25 mouse cellular contexts compared by ENCODE assay signal in genomic region chr12:44325091-44325490, GRCm38 (mm10). TPM values are rescaled to one million over a fixed set of nuclear protein-coding genes. Genes with fewer than 3 reads are reported as not detected.
DNase-seq lines count a peak whose midpoint lies in the region; ATAC-seq and TF ChIP-seq lines count a peak whose summit lies in the region.
"Had no signal": no experiment of that assay in that cellular context is flagged by ENCODE, and none has a peak within 500 bp of the region (broad histone marks: within the 10 kb centered on the region; RNA-seq: fewer than 3 reads in every experiment).

No protein-coding gene starts in this region.

- no peaks in the 10 kb centered on the region for H3K9me3 ChIP-seq in intestine, postnatal 0 days (ENCODE audit: control insufficient read depth)
- H3K9me3 ChIP-seq: forebrain, embryonic 10.5 days; forebrain, embryonic 13.5 days; hindbrain, embryonic 13.5 days had no signal

- H3K9ac ChIP-seq in intestine, postnatal 0 days (ENCODE audit: low read depth, low read length), result no peak overlapping the region
- H3K9ac ChIP-seq: forebrain, embryonic 13.5 days; hindbrain, embryonic 13.5 days had no signal

- H3K27ac ChIP-seq in intestine, postnatal 0 days (ENCODE audit: low read depth, low read length), result no peak overlapping the region
- H3K27ac ChIP-seq: forebrain, embryonic 10.5 days; forebrain, embryonic 13.5 days; gastrocnemius, adult 2 months; hindbrain, embryonic 13.5 days had no signal

- peaks cover 16% of the 10 kb centered on the region for H3K27me3 ChIP-seq in intestine, postnatal 0 days (replicated peaks; ENCODE audit: control insufficient read depth, insufficient read depth, low read length)
- H3K27me3 ChIP-seq: forebrain, embryonic 13.5 days; hindbrain, embryonic 13.5 days had no signal

- H3K36me3 ChIP-seq in intestine, postnatal 0 days (ENCODE audit: control insufficient read depth, insufficient read depth), result no peaks in the 10 kb centered on the region
- H3K36me3 ChIP-seq: forebrain, embryonic 10.5 days had no signal

- intact Hi-C loops in left cerebral cortex, postnatal 25 days (cut with DNase I), result loop anchor here (5.0 kb wide), 1 partner anchor 127 kb away; no protein-coding TSS in a partner anchor

- peak; percentile 35 for ATAC-seq in frontal cortex, adult (ENCODE audit: low TSS enrichment)
- no peak for ATAC-seq in intestine, postnatal 0 days
- ATAC-seq: CD4-positive, CD25-positive, alpha-beta regulatory T cell, adult 4 months; forebrain, embryonic 13.5 days; forebrain, embryonic 16.5 days; hindbrain, embryonic 16.5 days had no signal

- TF ChIP-seq CTCF in intestine, postnatal 0 days (IDR thresholded peaks at IDR 0.05; ENCODE audit: low read depth), result no peak

- no peak overlapping the region for H3K4me2 ChIP-seq in intestine, postnatal 0 days (replicated peaks; ENCODE audit: low read depth)
- H3K4me2 ChIP-seq: forebrain, embryonic 13.5 days; heart, embryonic 11.5 days; hindbrain, embryonic 13.5 days had no signal

- H3K4me1 ChIP-seq in intestine, postnatal 0 days (replicated peaks; ENCODE audit: control insufficient read depth, insufficient read depth, low read length), result no peaks in the 10 kb centered on the region

- no peak overlapping the region for H3K4me3 ChIP-seq in intestine, postnatal 0 days (ENCODE audit: low read depth, low read length)
- H3K4me3 ChIP-seq: forebrain, embryonic 10.5 days; forebrain, embryonic 13.5 days; gastrocnemius, adult 2 months; hindbrain, embryonic 13.5 days had no signal

- no peak for DNase-seq in frontal cortex, postnatal 25 days (ENCODE audit: low spot score in 2 of 2)
- DNase-seq in layer of hippocampus, adult 9-11 months, result peak; percentile 61
- DNase-seq in layer of hippocampus, postnatal 10 days (ENCODE audit: low spot score in 2 of 2), result no peak
- DNase-seq in left cerebral cortex, postnatal 25 days (ENCODE audit: low spot score in 2 of 2), result peak; percentile 32 to 85
- DNase-seq in left cerebral cortex, adult 11 months (ENCODE audit: low spot score), result no peak
- DNase-seq in brain, adult 2 months (ENCODE audit: low read depth, low spot score), result peak; percentile 78
- DNase-seq: adrenal gland, adult 2 months; adrenal gland, postnatal 25 days; cerebellum, adult 18-20 months; cerebellum, adult 9-10 months; cerebellum, postnatal 14 days; gastrocnemius, adult 2 months; gastrocnemius, postnatal 14 days; heart, adult 11 months had no signal

RNA-seq across cellular contexts. Expression of gene Nrcam, which starts 3.6 kb away (rescaled TPM):
- 100 to 1,000 TPM; 447 to 457 TPM for total RNA-seq in layer of hippocampus, postnatal 10 days (2021)
- 100 to 1,000 TPM; 524 to 562 TPM for total RNA-seq in left cerebral cortex, postnatal 25 days (2021)
- polyA plus RNA-seq in intestine, postnatal 0 days (2015; fragmentation: Nextera tagmentation; extraction: Ambion mirVana), result 1.1 and 1.7 TPM in 2 replicates
- total RNA-seq: hematopoietic stem cell, adult 5-6 weeks; MEL had no signal
- polyA plus RNA-seq: CD4-positive, CD25-positive, alpha-beta regulatory T cell, adult 4 months had no signal

Comparison
In these comparisons a context has a peak if more than half of its experiments do, and no peak if none do; other contexts are left out.
1. DNase-seq: peak in layer of hippocampus, adult 9-11 months (single experiment), left cerebral cortex, postnatal 25 days (2 of 2) and brain, adult 2 months (single experiment); none in frontal cortex, postnatal 25 days (0 of 2), layer of hippocampus, postnatal 10 days (0 of 2) and left cerebral cortex, adult 11 months (single experiment).